Mouse (Mus musculus) midbrain, embryonic 12.5 days (tissue): ENCODE measurements at regions not wholly inside any gene's neighbourhood (a gene's known extent, or its start where the extent isn't known, plus 50 kb on each side); places are given as distances from the start of the nearest gene placed in this dataset.
"Not testable (repeated sequence)": the region's sequence is repeated elsewhere in the genome, so short reads cannot be mapped to it uniquely, and the experiment has no call there.

ENCODE experiments used
- ATAC-seq: fragments of 200-750 bp; cut with Nextera tagmentation; 2 replicates; pipeline ENCODE4 v1.8.0; 2017; ENCODE audit warnings: low read depth, moderate TSS enrichment, moderate library complexity; ENCODE audit not compliant: low FRiP score
- H3K27ac ChIP-seq: fragments of 300-500 bp; sonication (generic); replicated peaks from 2 replicates; pipeline ENCODE4 v1.5.1; 2016; ENCODE audit warnings: mild to moderate bottlenecking
- H3K27me3 ChIP-seq: fragments of 300-500 bp; sonication (generic); 2 replicates; pipeline ENCODE4 v1.6.1; 2016; ENCODE audit warnings: mild to moderate bottlenecking
- H3K36me3 ChIP-seq: fragments of 300-500 bp; sonication (generic); 2 replicates; pipeline ENCODE4 v1.6.1; 2016
- H3K4me1 ChIP-seq: fragments of 300-500 bp; sonication (generic); 2 replicates; pipeline ENCODE4 v1.6.1; 2016
- H3K4me2 ChIP-seq: fragments of 300-500 bp; sonication (generic); replicated peaks from 2 replicates; pipeline ENCODE4 v1.6.1; 2016; ENCODE audit warnings: mild to moderate bottlenecking, moderate library complexity
- H3K4me3 ChIP-seq: fragments of 300-500 bp; sonication (generic); 2 replicates; pipeline ENCODE4 v1.5.1; 2016; ENCODE audit warnings: mild to moderate bottlenecking
- H3K9ac ChIP-seq: fragments of 300-500 bp; sonication (generic); replicated peaks from 2 replicates; pipeline ENCODE4 v1.6.1; 2016; ENCODE audit warnings: mild to moderate bottlenecking, moderate library complexity
- H3K9me3 ChIP-seq: fragments of 300-500 bp; sonication (generic); 2 replicates; pipeline ENCODE4 v1.6.1; 2016; ENCODE audit warnings: mild to moderate bottlenecking
- WGBS: fragments of 180-500 bp; shearing (Covaris S2); methylation state at CpG from one replicate; pipeline ENCODE4 v1.1.7; 2016; 5-methylcytosine and 5-hydroxymethylcytosine counted together

DNA sequence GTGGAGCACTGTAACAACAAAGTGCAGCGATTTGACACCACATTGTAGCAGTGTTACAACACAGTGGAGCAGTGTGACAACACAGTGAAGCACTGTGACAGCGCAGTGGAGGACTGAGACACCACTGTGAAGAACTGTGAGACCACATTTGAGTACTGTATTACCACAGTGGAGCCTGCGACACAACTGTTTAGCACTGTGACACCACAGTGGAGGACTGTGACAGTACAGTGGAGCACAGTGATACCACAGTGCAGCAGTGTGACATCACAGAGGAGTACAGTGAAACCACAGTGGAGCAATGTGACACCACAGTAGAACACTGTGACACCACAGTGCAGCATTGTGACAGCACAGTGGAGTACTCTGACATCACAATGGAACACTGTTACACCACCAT, 102.5 kb upstream of the Vmn1r2 start:
- no peak for ATAC-seq

DNA sequence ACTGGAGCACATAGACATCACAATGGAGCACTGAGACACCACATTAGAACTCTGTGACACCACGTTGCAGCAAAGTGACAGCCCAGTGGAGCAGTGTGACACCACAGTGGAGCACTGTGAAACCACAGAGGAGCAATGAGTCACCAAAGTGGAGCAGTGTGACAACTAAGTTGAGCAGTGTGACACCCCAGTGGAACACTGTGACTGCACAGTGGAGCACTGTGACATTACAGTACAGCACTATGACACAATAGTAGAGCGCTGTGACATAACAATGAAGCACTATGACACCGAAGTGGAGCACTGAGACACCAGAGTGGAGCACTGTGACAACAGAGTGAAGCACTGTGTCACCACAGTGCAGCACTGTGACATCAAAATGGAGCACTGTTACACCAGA, 101.8 kb upstream of the Vmn1r2 start:
- H3K9ac ChIP-seq, H3K4me2 ChIP-seq, H3K36me3 ChIP-seq, H3K4me3 ChIP-seq, ATAC-seq, H3K27ac ChIP-seq, H3K27me3 ChIP-seq, H3K4me1 ChIP-seq: not testable (repeated sequence)
- 71% methylated on average over 3 of the region's 3 CpGs for WGBS
- H3K9me3 ChIP-seq = peaks cover 89% of the 10 kb centered on the region

More for the DNA sequence above, 102.5 kb upstream of the Vmn1r2 start:
- Histone ChIP-seq H3K36me3 (no peaks in the 10 kb centered on the region), H3K4me2 (no peak overlapping the region), H3K4me1 (no peaks in the 10 kb centered on the region), H3K9me3 (peaks cover 85% of the 10 kb centered on the region), H3K4me3 (no peak overlapping the region), H3K27ac (no peak overlapping the region), H3K27me3 (no peaks in the 10 kb centered on the region), H3K9ac (no peak overlapping the region)
- WGBS = 32% methylated on average over 3 of the region's 3 CpGs

DNA sequence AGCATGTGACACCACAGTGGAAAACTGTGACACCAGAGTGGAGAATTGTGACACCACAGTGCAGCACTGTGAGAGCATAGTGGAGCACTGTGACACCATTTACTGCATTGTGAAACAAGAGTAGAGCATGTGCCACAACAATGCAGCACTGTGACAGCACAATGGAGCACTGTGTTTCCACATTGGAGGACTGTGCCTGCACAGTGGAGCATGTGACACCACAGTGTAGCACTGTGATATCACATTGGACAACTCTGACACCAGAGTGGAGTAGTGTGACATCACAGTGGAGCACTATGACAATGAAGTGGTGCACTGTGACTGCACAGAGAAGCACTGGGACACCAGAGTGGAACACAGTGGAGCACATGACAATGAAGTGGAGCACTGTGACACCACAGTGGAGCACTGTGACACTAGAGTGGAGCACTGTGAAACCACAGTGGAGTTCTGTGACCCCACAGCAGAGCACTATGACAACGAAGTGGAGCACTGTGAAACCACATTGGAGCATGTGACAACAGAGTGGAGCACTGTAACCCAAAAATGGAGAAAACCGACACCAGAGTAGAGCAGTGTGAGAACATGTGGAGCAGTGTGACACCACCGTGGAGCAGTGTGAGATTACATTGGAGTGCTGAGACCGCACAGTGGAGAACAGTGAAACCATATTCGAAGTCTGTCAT, 100.9 kb upstream of the Vmn1r2 start:
- H3K27me3 ChIP-seq = no peaks in the 10 kb centered on the region
- no peaks in the 10 kb centered on the region for H3K4me1 ChIP-seq
- ATAC-seq = no peak
- H3K4me3 ChIP-seq = no peak overlapping the region
- peaks cover 97% of the 10 kb centered on the region for H3K9me3 ChIP-seq
- 75% methylated on average over 5 of the region's 5 CpGs for WGBS
- no peaks in the 10 kb centered on the region for H3K36me3 ChIP-seq
- no peak overlapping the region for H3K4me2 ChIP-seq
- no peak overlapping the region for H3K27ac ChIP-seq
- H3K9ac ChIP-seq = no peak overlapping the region

DNA sequence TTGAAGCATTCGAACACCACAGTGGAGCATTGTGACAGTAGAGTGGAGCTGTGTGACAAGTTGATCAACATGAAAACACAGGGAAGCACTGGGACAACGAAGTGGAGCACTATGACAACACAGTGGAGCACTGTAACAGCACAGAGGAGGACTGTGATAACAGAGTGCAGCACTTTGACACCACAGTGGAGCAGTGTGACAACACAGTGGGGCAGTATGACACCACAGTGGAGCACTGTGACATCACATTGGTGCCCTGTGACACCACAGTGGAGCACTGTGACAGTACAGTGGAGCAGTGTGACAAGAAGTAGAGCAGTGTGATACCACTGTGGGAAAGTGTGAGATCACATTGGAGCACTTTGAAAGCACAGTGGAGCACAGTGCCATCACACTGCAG, 99.9 kb upstream of the Vmn1r2 start:
- no peak overlapping the region for H3K4me2 ChIP-seq
- no peak overlapping the region for H3K9ac ChIP-seq
- peaks cover 99% of the 10 kb centered on the region for H3K9me3 ChIP-seq
- WGBS = 54% methylated on average over 2 of the region's 2 CpGs
- H3K36me3 ChIP-seq = no peaks in the 10 kb centered on the region
- peak; percentile 1; the same call in 1 of the 2 replicates for ATAC-seq
- H3K27me3 ChIP-seq = no peaks in the 10 kb centered on the region
- no peaks in the 10 kb centered on the region for H3K4me1 ChIP-seq
- no peak overlapping the region for H3K4me3 ChIP-seq
- no peak overlapping the region for H3K27ac ChIP-seq

DNA sequence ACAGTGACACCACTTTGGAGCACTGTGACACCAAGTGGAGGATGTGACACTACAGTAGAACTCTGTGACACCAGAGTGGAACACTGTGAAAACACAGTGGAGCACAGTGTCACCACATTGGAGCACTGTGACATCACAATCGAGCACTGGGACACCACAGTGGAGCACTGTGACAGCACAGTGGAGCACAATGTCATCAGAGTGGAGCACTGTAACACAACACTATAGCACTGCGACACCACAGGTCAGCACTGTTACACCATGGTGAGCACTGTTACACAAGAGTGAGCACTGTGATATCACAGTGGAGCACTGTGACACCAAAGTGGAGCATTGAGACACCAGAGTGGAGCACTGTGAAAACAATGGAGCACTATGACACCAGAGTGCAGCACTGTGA, 99.5 kb upstream of the Vmn1r2 start:
- H3K9ac ChIP-seq = no peak overlapping the region
- ATAC-seq = peak; percentile 50
- no peaks in the 10 kb centered on the region for H3K27me3 ChIP-seq
- H3K36me3 ChIP-seq = no peaks in the 10 kb centered on the region
- H3K27ac ChIP-seq = no peak overlapping the region
- peaks cover 99% of the 10 kb centered on the region for H3K9me3 ChIP-seq
- H3K4me2 ChIP-seq = no peak overlapping the region
- WGBS = 32% methylated on average over 2 of the region's 2 CpGs
- H3K4me1 ChIP-seq = no peaks in the 10 kb centered on the region
- H3K4me3 ChIP-seq = no peak overlapping the region

DNA sequence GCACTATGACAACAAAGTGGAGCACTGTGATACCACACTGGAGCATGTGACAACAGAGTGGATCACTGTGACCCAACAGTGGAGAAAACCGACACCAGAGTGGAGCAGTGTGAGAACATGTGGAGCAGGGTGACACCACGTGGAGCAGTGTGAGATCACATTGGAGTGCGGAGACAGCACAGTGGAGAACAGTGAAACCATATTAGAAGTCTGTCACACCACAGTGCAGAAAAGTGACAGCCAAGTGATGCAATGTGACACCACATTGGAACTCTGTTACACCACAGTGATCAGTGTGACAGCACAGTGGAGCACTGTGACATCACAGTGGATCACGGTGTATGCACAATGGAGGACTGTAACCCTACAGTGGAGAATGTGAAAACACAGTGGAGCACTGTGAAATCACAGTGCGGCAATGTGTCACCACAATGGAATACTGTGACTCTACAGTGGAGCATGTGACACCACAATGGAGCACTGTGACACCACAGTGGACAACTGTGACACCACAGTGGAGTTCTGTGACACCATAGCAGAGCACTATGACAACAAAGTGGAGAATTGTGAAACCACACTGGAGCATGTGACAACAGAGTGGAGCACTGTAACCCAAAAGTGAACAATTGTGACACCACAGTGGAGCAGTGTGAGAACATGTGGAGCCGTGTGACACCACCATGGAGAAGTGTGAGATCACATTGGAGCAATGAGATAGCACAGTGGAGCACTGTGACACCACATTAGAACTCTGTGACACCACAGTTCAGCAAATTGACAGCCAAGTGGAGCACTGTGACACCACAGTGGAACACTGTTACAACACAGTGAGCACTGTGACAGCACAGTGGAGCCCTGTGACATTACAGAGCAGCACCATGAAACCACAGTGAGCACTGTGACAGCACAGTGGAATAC, 98.6 kb upstream of the Vmn1r2 start:
- H3K4me1 ChIP-seq = no peaks in the 10 kb centered on the region
- ATAC-seq = peak; percentile 1; the same call in 1 of the 2 replicates
- no peak overlapping the region for H3K9ac ChIP-seq
- no peak overlapping the region for H3K4me3 ChIP-seq
- H3K36me3 ChIP-seq = no peaks in the 10 kb centered on the region
- no peak overlapping the region for H3K4me2 ChIP-seq
- 83% methylated on average over 6 of the region's 6 CpGs for WGBS
- H3K27ac ChIP-seq = no peak overlapping the region
- no peaks in the 10 kb centered on the region for H3K27me3 ChIP-seq
- peaks cover 93% of the 10 kb centered on the region for H3K9me3 ChIP-seq

DNA sequence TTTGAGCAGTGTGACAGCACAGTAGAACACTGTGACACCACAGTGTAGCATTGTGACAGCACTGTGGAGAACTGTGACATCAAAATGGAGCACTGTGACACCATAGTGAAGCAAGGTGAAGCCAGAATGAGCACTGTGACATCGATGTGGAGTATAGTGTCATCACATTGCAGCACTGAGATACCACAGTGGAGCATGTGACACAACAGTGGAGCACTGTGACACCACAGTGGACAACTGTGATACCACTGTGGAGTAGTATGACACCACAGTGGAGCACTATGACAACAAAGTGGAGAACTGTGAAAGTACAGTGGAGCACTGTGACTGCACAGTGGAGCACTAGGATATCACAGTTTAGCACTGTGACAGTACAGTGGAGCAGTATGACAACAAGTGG, 97.8 kb upstream of the Vmn1r2 start:
- H3K9ac ChIP-seq = no peak overlapping the region
- WGBS = 50% methylated on average over 1 of the region's 1 CpGs
- H3K36me3 ChIP-seq = no peaks in the 10 kb centered on the region
- H3K4me3 ChIP-seq = no peak overlapping the region
- H3K9me3 ChIP-seq = peaks cover 85% of the 10 kb centered on the region
- H3K4me1 ChIP-seq = no peaks in the 10 kb centered on the region
- ATAC-seq = peak; percentile 31
- H3K27ac ChIP-seq = no peak overlapping the region
- H3K27me3 ChIP-seq = no peaks in the 10 kb centered on the region
- H3K4me2 ChIP-seq = no peak overlapping the region

DNA sequence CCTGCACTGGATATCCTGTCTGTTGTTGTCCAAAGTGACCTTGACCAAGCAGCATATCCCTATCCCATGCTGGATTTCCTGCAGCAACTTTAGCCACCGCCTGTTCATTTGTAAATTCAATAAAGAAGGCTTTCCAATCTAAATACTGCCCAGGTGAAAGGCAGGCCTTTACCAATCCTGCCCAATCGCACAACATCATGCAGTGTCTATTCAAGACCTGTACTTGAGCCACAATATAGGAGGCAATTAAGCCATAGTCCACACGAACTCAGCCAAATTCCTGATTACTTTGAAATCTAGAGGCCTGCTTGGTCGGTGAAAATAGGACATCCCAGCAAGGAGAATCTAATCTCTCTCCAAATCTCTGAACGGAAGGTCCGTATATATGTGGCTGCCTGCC, 95.8 kb upstream of the Vmn1r2 start:
- not testable (repeated sequence) for H3K9ac ChIP-seq, ATAC-seq, H3K4me1 ChIP-seq, H3K4me2 ChIP-seq, H3K27me3 ChIP-seq, H3K4me3 ChIP-seq, H3K36me3 ChIP-seq, H3K27ac ChIP-seq
- peaks cover 65% of the 10 kb centered on the region for H3K9me3 ChIP-seq
- 67% methylated on average over 6 of the region's 6 CpGs for WGBS

DNA sequence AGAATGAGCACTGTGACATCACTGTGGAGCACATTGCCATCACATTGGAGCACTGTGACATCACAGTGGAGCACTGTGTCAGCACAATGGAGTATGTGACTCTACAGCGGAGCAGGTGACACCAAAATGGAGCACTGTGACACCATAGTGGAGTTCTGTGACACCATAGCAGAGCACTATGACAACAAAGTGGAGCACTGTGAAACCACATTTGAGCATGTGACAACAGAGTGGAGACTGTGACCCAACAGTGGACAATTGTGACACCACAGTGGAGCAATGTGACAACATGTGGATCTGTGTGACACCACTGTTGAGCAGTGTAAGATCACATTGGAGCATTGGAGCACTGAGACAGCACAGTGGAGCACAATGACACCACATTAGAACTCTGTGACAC, 87.2 kb upstream of the Vmn1r2 start:
- no peak for ATAC-seq
- Histone ChIP-seq H3K9me3 (peaks cover 63% of the 10 kb centered on the region), H3K9ac (no peak overlapping the region), H3K36me3 (no peaks in the 10 kb centered on the region), H3K27me3 (no peaks in the 10 kb centered on the region), H3K27ac (no peak overlapping the region), H3K4me1 (no peaks in the 10 kb centered on the region), H3K4me3 (no peak overlapping the region), H3K4me2 (no peak overlapping the region)
- 83% methylated on average over 1 of the region's 1 CpGs for WGBS

DNA sequence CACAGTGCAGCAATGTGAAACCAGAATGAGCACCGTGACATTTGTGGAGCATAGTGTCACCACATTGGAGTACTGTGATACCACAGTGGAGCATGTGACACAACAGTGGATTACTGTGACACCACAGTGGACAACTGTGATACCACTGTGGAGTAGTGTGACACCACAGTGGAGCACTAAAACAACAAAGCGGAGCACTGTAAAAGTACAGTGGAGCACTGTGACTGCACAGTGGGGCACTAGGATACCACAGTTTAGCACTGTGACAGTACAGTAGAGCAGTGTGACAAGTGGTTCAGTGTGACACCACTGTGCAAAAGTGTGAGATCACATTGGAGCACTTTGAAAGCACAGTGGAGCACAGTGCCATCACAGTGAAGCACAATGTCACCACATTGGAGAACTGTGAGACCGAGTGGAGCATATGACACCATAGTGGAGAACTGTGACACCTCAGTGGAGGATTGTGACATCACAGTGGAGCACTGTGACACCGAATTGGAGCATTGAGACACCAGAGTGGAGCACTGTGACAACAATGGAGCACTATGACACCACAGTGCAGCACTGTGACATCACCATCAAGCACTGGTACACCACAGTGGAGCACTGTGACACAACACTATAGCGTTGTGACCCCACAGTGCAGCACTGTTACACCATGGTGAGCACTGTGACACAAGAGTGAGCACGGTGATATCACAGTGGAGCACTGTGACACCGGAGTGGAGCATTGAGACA, 86.6 kb upstream of the Vmn1r2 start:
- Histone ChIP-seq H3K4me2 (no peak overlapping the region), H3K27ac (no peak overlapping the region), H3K4me1 (no peaks in the 10 kb centered on the region), H3K9ac (no peak overlapping the region), H3K4me3 (no peak overlapping the region), H3K27me3 (no peaks in the 10 kb centered on the region), H3K9me3 (peaks cover 70% of the 10 kb centered on the region), H3K36me3 (no peaks in the 10 kb centered on the region)
- peak; percentile 19 for ATAC-seq
- WGBS = 58% methylated on average over 7 of the region's 7 CpGs

DNA sequence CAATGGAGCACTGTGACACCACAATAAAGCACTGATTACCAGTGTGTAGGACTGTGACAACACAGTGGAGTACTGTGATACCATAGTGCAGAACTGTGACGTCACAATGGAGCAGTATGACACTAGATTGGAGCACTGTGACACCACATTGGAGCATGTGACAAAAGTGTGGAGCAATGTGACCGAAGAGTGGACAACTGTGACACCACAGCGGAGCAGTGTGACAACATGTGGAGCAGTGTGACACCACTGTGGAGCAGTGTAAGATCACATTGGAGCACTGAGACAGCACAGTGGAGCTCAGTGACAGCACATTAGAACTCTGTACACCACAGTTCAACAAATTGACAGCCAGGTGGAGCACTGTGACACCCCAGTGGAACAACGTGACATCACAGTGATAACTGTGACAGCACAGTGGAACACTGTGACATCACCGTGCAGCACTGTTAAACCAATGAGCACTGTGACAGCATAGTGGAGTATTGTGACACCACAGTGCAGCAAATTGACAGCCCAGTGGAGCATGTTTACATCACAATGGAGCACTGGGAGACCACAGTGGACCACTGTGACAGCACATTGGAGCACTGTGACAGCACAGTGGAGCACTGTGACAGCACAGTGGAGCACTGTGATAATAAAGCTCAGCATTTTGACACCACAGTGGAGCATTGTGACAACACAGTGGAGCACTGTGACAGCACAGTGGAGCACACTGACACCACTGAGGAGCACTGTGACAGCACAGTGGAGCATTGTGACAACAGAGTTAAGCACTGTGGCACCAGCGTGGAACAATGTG, 85.8 kb upstream of the Vmn1r2 start:
- H3K27ac ChIP-seq = no peak overlapping the region
- WGBS = 60% methylated on average over 6 of the region's 6 CpGs
- H3K4me3 ChIP-seq = no peak overlapping the region
- H3K36me3 ChIP-seq = no peaks in the 10 kb centered on the region
- H3K4me2 ChIP-seq = no peak overlapping the region
- H3K9ac ChIP-seq = no peak overlapping the region
- peak; percentile 18 for ATAC-seq
- H3K4me1 ChIP-seq = no peaks in the 10 kb centered on the region
- peaks cover 78% of the 10 kb centered on the region for H3K9me3 ChIP-seq
- no peaks in the 10 kb centered on the region for H3K27me3 ChIP-seq
